ENCODE assay signal across 17 mouse cellular contexts in the genomic region with DNA sequence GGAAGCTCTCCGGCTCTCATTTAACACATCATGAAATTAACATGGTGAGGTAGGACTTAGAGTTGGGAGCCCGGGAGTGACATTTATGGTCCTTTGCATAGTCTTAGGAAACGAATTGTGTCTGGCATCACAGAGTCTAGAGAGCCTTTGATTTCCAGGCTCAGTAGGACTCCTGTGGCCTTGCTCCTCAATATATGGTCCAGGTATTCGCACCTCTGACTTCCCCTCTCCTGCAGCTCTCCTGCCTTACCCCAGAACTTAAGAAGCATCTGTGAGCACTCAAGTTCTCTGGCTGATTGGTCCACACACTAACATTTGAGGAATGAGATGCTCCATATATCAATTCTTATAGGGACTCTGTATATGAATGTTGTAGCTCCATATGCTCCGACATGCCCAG.
"Had no signal": no experiment of that assay in that cellular context is flagged by ENCODE, and none has a peak within 500 bp of the region (broad histone marks: within the 10 kb centered on the region; RNA-seq: fewer than 3 reads in every experiment).

No protein-coding gene starts in this region.

- H3K27ac ChIP-seq: kidney, postnatal 0 days; liver, embryonic 13.5 days; lung, embryonic 15.5 days; macrophage; midbrain, embryonic 12.5 days had no signal

- H3K4me1 ChIP-seq: liver, embryonic 13.5 days; midbrain, embryonic 12.5 days had no signal

- H3K4me3 ChIP-seq: layer of hippocampus, adult 2 months; liver, embryonic 13.5 days; lung, embryonic 15.5 days; midbrain, embryonic 12.5 days had no signal

- DNase-seq: kidney, adult 8-10 months; liver; liver, embryonic 13.5 days; liver, postnatal 0 days; lung, postnatal 14 days; retina, postnatal 1 day; right cerebral cortex, postnatal 4 days; spleen, adult 18-20 months; thymus, adult 2 months; thymus, postnatal 25 days had no signal

- ATAC-seq: intestine, postnatal 0 days; liver, postnatal 0 days; midbrain, embryonic 16.5 days had no signal

- H3K9ac ChIP-seq: liver, embryonic 13.5 days; liver, postnatal 0 days; lung, embryonic 15.5 days; midbrain, embryonic 12.5 days had no signal

- H3K9me3 ChIP-seq: liver, embryonic 13.5 days; lung, embryonic 15.5 days; midbrain, embryonic 12.5 days had no signal

- H3K36me3 ChIP-seq: liver, embryonic 13.5 days; lung, embryonic 15.5 days had no signal

- H3K4me2 ChIP-seq: liver, embryonic 13.5 days; lung, embryonic 15.5 days; midbrain, embryonic 12.5 days had no signal

- H3K27me3 ChIP-seq: liver, embryonic 13.5 days; lung, embryonic 15.5 days; midbrain, embryonic 12.5 days had no signal
